Mouse (Mus musculus) liver, embryonic 16.5 days (tissue): ENCODE data around the gene Cadm1. TPM values are rescaled to one million over a fixed set of nuclear protein-coding genes. Genes with fewer than 3 reads are reported as not detected.

ENCODE experiments used
- ATAC-seq: fragments of 200-750 bp; cut with Nextera tagmentation; 2 replicates; pipeline ENCODE4 v1.8.0; 2017; ENCODE audit warnings: low read depth, mild to moderate bottlenecking, moderate number of reproducible peaks, moderate library complexity
- H3K27ac ChIP-seq: fragments of 300-500 bp; sonication (generic); 2 replicates; pipeline ENCODE4 v1.5.1; 2014; ENCODE audit warnings: mild to moderate bottlenecking, low read length
- H3K27me3 ChIP-seq: fragments of 300-500 bp; sonication (generic); 2 replicates; pipeline ENCODE4 v1.6.1; 2014; ENCODE audit warnings: low read depth, low read length, mixed read lengths; ENCODE audit not compliant: control insufficient read depth, insufficient read depth
- H3K36me3 ChIP-seq: fragments of 300-500 bp; sonication (generic); 2 replicates; pipeline ENCODE4 v1.6.1; 2014; ENCODE audit warnings: mild to moderate bottlenecking; ENCODE audit not compliant: control insufficient read depth, insufficient read depth
- H3K4me1 ChIP-seq: fragments of 300-500 bp; sonication (generic); 2 replicates; pipeline ENCODE4 v1.6.1; 2014; ENCODE audit warnings: low read depth, low read length, mixed read lengths; ENCODE audit not compliant: control insufficient read depth
- H3K4me2 ChIP-seq: fragments of 300-500 bp; sonication (generic); 2 replicates; pipeline ENCODE4 v1.6.1; 2014; ENCODE audit warnings: low read depth, low read length, mixed read lengths
- H3K4me3 ChIP-seq: fragments of 300-500 bp; sonication (generic); 2 replicates; pipeline ENCODE4 v1.5.1; 2014; ENCODE audit warnings: low read depth, mild to moderate bottlenecking, low read length
- H3K9ac ChIP-seq: fragments of 300-500 bp; sonication (generic); 2 replicates; pipeline ENCODE4 v1.6.1; 2014; ENCODE audit warnings: low read depth, low read length
- H3K9me3 ChIP-seq: fragments of 300-500 bp; sonication (generic); replicated peaks from 2 replicates; pipeline ENCODE4 v1.6.1; 2016; ENCODE audit warnings: low read length; ENCODE audit not compliant: control insufficient read depth
- WGBS: fragments of 180-500 bp; shearing (Covaris S2); extraction: QIAGEN DNeasy Blood & Tissue Kit; methylation state at CpG from one replicate; pipeline ENCODE4 v1.1.7; 2014; ENCODE audit not compliant: insufficient replicate concordance; 5-methylcytosine and 5-hydroxymethylcytosine counted together
- polyA plus RNA-seq: library from polyadenylated mRNA; unstranded; fragments of >200 nt; fragmentation: Nextera tagmentation; extraction: Ambion mirVana; gene quantifications from 2 replicates; pipeline ENCODE4 v1.2.1, GENCODE M21; 2015

The Cadm1 gene
- polyA plus RNA-seq, 1 experiment from 2014 or later: 8.3 TPM

DNA sequence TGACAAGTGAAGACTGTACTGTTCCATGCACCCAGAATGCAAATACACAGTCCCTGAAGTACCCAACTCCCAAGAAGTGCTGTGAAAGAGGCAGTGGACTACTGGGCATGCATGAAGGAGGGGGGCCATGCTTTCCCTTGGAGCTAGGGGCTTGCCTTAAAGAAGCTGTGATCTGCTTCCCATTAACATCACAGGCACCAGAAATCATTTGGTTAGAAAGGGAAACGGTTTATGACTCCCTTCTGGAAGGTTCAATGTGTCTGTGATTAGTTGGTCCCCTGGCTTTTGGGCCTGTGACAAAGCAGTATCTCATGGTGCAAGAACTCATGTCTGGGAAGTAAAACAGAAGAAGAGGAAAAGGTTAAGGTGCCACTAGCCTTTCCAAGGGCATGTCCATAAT, 336.0 kb downstream of the Cadm1 start:
- no peaks in the 10 kb centered on the region for H3K9me3 ChIP-seq
- ATAC-seq: no peak
- H3K4me1 ChIP-seq: no peaks in the 10 kb centered on the region
- 34% methylated on average over 1 of the region's 1 CpGs for whole genome bisulfite sequencing
- no peaks in the 10 kb centered on the region for H3K27me3 ChIP-seq
- H3K4me3 ChIP-seq: no peak overlapping the region
- no peak overlapping the region for H3K4me2 ChIP-seq
- H3K9ac ChIP-seq: no peak overlapping the region
- no peaks in the 10 kb centered on the region for H3K36me3 ChIP-seq
- no peak overlapping the region for H3K27ac ChIP-seq

DNA sequence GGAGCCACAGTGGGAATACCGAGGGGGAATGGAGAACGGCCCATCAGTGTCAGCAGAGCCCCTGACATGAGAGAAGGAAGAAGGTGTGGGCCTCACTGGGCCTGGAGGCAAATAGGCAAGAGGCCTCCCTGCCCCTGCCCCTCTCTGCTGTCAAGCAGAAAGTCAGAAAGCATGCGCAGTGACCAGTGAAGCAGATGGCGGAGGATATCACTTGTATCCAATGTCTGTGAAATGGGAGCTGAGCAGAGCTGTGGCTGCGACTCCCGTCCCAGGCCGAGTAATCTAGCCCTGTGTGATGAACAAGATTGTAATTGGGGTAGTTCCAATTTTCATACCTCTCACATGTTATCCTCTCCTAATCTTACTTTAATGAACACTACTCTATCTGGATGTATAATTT, 337.5 kb downstream of the Cadm1 start:
- H3K9ac ChIP-seq: no peak overlapping the region
- no peak overlapping the region for H3K4me2 ChIP-seq
- H3K27ac ChIP-seq: no peak overlapping the region
- no peak overlapping the region for H3K4me3 ChIP-seq
- no peaks in the 10 kb centered on the region for H3K36me3 ChIP-seq
- no peaks in the 10 kb centered on the region for H3K4me1 ChIP-seq
- 74% methylated on average over 7 of the region's 7 CpGs for WGBS
- no peak for ATAC-seq
- no peaks in the 10 kb centered on the region for H3K27me3 ChIP-seq
- H3K9me3 ChIP-seq: no peaks in the 10 kb centered on the region

DNA sequence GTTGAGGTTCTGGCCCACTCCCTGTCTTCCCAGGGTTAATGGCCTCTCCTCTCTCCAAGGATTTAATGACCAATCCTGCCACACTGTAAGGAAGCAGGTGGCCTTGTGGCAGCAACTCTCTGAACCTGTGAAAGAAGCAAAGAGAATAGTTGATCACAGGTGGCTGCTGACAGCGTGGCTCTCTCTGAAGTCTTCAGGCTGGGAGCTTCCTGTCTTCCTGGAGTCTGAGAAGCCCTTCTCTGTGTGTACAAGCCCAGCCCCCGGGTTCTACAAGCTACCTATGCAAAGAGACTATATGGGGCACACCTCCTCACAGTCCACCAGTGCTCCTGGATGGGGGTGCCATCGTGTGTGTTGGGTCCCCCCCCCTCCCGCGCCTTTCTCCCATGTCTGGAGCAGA, 339.7 kb downstream of the Cadm1 start:
- no peak overlapping the region for H3K4me2 ChIP-seq
- no peak overlapping the region for H3K27ac ChIP-seq
- H3K4me3 ChIP-seq: no peak overlapping the region
- ATAC-seq: no peak
- no peak overlapping the region for H3K9ac ChIP-seq
- no peaks in the 10 kb centered on the region for H3K4me1 ChIP-seq
- WGBS: 58% methylated on average over 5 of the region's 5 CpGs
- H3K36me3 ChIP-seq: no peaks in the 10 kb centered on the region
- no peaks in the 10 kb centered on the region for H3K27me3 ChIP-seq
- no peaks in the 10 kb centered on the region for H3K9me3 ChIP-seq

DNA sequence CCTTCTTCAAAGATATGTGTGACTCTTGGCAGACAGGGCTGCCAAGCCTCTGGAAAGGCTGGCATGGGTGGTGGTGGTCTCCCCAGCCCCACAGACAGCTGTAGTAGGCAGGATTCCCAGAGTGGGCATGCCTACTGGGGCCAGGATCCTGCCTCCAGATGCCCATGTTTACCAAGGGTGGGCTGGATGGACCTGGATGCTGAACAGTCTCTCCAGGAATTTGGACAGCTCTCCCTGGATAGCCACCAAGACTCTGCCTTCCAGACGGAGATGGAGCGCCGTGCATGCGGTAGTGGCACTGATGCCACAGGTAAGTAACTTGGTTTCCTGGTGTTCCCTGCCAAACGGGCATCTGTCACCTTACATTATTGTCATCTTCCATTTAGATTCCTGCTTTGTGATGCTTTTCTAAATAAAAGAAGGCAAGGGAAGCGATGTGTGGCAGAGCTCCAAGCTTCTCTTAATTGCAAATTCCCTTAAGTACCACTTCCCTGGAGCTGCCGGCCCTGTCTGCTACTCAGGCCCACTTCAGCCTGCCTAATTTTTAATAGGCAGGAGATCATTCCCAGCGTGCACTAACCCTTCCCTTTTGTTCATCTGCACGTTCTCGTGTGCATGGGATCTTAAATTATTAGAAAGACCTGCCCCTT, 346.7 kb downstream of the Cadm1 start:
- no peak overlapping the region for H3K4me2 ChIP-seq
- H3K36me3 ChIP-seq: no peaks in the 10 kb centered on the region
- H3K4me3 ChIP-seq: no peak overlapping the region
- H3K4me1 ChIP-seq: no peaks in the 10 kb centered on the region
- no peaks in the 10 kb centered on the region for H3K27me3 ChIP-seq
- no peaks in the 10 kb centered on the region for H3K9me3 ChIP-seq
- 73% methylated on average over 10 of the region's 10 CpGs for WGBS
- H3K9ac ChIP-seq: no peak overlapping the region
- H3K27ac ChIP-seq: no peak overlapping the region
- no peak for ATAC-seq

DNA sequence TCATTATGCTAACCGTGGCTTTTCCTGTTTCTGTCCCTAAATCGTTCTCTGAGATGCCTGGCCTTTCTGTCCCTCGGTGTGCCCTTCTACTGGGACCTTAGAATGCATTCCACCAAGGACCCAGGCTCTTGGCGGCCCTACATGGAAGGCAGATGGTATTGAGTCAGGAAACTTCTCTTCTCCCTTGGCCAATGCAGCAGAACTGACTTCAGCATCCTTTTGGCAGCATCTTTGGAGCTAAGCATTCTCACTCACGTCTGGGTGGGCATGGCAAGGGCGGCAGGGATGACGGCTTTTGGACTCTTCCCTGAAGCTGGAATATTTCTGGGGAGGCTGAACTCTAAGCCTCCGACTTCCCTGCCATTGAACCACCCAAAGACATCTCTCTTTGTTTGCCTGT, 350.2 kb downstream of the Cadm1 start:
- Histone ChIP-seq H3K4me2 (no peak overlapping the region), H3K27me3 (no peaks in the 10 kb centered on the region), H3K27ac (no peak overlapping the region), H3K9me3 (no peaks in the 10 kb centered on the region), H3K4me1 (no peaks in the 10 kb centered on the region), H3K9ac (no peak overlapping the region), H3K36me3 (no peaks in the 10 kb centered on the region), H3K4me3 (no peak overlapping the region)
- ATAC-seq: no peak
- WGBS: 51% methylated on average over 8 of the region's 8 CpGs

DNA sequence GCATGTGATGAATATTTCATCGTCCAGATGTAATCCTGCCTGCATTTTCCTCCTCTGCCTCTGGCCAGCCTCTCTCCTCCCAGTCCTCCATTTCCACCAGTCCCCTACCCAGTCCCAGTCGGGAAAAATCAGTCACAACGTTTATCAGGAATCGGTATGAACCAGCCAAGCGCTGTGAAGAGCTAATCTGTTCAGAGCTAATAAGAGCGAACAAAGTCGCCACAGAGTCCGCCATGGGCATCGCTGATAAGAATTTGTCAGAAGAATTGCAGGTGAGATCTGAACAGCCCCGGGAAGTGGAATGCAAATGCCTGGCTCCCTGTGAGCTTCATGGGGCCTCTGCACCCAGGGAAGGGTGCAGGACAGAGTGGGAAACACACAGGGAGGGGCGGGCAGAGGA, 352.4 kb downstream of the Cadm1 start:
- Histone ChIP-seq H3K9ac (no peak overlapping the region), H3K4me3 (no peak overlapping the region), H3K36me3 (no peaks in the 10 kb centered on the region), H3K4me1 (no peaks in the 10 kb centered on the region), H3K27me3 (no peaks in the 10 kb centered on the region), H3K9me3 (no peaks in the 10 kb centered on the region), H3K4me2 (no peak overlapping the region), H3K27ac (no peak overlapping the region)
- ATAC-seq: no peak
- 47% methylated on average over 11 of the region's 11 CpGs for WGBS

DNA sequence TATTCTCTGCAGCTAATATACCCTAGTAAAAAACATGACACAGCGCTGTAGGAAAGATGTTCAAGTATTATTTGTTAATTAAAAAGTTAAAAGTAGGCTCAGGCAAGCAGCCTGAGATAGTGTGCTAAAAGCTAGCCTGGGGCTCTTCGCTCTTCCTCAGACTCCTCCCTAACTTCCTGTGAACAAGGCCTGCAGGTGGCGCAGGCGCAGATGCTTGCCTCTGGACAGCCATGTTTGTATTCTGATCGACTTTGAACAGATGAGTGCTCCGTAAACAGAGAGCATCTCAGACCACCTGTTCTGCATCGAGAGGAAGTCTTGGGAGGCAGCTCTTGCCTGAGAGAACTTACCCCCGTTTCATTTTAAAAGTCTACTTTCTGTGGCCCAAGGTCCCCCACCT, 361.7 kb downstream of the Cadm1 start:
- Histone ChIP-seq H3K9me3 (no peaks in the 10 kb centered on the region), H3K36me3 (no peaks in the 10 kb centered on the region), H3K27ac (no peak overlapping the region), H3K4me2 (no peak overlapping the region), H3K4me1 (no peaks in the 10 kb centered on the region), H3K4me3 (no peak overlapping the region), H3K9ac (no peak overlapping the region), H3K27me3 (no peaks in the 10 kb centered on the region)
- WGBS: 64% methylated on average over 8 of the region's 8 CpGs
- no peak for ATAC-seq

DNA sequence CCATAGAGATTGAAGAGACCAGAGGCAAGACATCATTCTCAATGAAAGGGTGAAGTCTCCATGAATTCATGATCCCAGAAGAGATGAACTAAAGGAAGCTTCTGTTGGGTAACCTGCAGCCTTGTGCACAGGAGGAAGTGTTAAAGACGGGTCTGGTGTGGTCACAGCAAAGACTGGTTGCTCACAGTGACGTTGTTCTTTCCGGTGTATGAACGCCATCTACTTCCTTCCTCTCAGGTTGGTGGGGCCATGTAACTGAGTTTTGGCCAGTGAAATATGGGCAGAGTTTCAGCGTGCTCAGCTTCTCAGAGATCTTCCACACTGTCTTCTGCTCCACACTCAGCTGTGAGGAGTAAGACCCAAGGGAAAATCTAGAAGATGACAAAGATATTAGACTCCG, 363.0 kb downstream of the Cadm1 start:
- Histone ChIP-seq H3K9me3 (no peaks in the 10 kb centered on the region), H3K27ac (no peak overlapping the region), H3K27me3 (no peaks in the 10 kb centered on the region), H3K9ac (no peak overlapping the region), H3K4me3 (no peak overlapping the region), H3K4me1 (no peaks in the 10 kb centered on the region), H3K4me2 (no peak overlapping the region), H3K36me3 (no peaks in the 10 kb centered on the region)
- ATAC-seq: no peak
- WGBS: 30% methylated on average over 6 of the region's 6 CpGs

DNA sequence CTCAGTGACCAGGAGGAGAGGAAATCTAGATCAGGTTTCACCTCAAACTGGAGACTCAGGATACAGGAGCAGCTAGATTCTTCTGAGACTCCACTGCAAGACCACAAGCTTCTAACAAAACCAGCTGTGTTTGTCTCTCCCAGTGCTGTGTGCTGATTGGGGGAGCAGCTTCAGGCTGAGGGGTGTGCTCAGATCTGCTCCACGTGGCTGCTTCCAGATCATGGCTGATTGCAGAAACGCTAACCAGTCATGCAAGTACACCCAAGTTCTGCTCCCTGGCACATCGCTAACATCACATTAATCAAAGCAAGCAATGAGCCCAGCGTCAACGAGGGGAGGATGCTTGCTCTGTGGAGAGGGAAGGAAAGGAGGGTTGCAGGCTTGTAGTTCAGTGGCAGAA, 364.1 kb downstream of the Cadm1 start:
- WGBS: 43% methylated on average over 5 of the region's 5 CpGs
- H3K9ac ChIP-seq: no peak overlapping the region
- ATAC-seq: no peak

More for the DNA sequence above, 364.1 kb downstream of the Cadm1 start:
- no peaks in the 10 kb centered on the region for H3K36me3 ChIP-seq
- H3K9me3 ChIP-seq: no peaks in the 10 kb centered on the region
- H3K27ac ChIP-seq: no peak overlapping the region
- no peak overlapping the region for H3K4me3 ChIP-seq
- H3K4me1 ChIP-seq: no peaks in the 10 kb centered on the region
- no peaks in the 10 kb centered on the region for H3K27me3 ChIP-seq
- H3K4me2 ChIP-seq: no peak overlapping the region
